Mouse (Mus musculus): ENCODE results near the gene Cirbp. TPM values are rescaled to one million over a fixed set of nuclear protein-coding genes. Genes with fewer than 3 reads are reported as not detected.

Cirbp gene
- total RNA-seq (2023): 10 to 100 TPM; 41.6 to 50.1 TPM

DNA sequence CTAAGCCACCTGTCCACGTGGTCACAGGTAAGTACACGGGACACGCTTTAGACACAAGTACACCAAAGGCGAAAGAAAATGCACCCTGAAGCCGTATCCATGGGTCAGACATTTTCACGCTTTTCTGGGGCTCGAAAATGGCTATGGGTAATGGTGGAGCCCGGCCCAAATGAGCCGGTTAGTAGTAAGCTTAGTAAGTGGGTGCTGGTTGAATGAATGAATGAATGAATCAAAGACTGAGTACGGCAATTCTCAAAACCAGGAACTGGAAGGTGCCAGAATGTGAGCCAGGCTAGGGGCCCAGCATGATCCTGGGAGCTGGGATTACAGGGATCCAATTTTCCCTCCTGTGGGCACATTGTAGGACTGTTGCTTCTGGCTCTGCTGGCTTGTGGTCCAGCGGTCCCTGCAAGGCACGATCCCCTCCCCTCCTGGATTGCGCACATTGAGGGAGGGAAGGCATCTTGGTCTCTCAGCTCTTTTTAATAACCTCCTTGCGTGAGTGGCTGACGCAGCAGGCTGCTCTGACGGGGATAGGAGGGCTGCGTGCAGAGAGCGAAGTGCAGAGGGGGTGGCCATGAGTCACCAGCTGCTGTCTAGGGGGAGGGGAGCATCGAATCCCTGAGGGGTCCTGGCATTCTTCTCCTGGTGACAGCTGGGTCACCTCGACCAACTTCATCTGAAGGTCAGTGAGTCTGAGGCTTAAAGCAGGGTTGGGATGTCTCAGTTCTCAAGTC, at the start of gene Cirbp:
TSS of gene Cirbp (plus strand) at position 594 of the 737 bp plus-strand sequence.

DNA sequence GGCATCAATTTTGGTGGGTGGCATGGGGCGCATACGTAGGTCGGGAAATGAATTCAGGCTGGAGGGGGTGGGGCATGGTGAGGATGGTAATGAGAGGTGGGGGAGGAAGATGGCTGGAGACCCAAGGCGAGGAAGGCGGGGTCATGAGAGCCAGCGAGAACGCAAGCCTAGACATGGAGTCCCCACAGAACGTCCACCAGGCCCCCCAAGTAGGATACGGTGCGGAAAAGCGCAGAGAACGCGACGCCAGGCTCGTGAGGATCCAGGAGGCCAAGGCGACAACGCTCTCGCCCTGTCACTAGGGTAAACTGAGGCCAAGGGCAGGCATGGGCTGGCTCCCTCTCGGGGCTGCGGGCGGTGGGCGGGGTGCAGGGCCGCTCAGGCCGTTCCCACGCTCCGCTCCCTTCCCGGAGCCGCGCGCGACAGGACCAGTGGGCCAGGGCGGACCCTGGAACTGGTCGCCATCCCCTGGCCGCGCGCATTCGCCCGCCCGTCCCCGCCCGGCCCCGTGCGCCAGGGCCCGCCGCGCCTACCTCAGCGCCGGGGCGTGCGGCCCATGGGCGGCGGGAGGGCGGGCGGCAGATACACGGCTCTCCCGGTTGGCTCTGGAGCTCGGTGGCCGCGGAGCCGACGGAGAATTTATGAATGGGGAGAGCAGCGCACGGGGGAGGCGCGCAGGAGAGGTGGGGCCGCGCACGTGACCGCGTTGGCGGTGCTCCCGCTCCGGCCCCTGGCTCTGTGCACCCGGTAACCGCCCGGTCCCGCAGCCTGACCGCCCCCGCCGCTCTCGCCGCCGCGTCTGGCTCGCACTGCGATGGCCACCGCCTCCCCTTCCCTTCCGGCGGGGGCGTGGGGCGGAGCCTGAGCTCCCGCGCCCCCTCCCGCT, 27.0 kb upstream of the Cirbp start, which contains the start of gene Atp5d:
TSS of gene Atp5d (plus strand) at position 80 of the 886 bp plus-strand sequence.

DNA sequence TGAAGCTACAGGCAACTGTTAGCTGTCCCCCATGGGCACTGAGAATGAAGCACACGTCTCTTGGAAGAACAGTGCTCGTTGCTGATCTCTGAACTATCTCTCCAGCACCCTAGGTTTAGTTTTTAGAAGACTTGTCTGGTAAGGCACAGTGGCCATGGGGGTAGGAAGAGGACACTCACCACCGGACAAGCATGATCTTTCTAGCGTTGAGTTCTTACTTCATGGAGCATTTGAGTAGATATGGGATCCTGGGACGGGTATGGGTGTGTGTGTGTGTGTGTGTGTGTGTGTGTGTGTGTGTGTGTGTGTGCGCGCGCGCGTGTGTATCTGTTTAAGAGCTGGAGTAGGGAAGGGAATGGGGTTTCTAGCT, 25.1 kb upstream of the Cirbp start, which contains the start of gene Cbarp:
TSS of gene Cbarp (minus strand) at position 170 of the 370 bp plus-strand sequence.

DNA sequence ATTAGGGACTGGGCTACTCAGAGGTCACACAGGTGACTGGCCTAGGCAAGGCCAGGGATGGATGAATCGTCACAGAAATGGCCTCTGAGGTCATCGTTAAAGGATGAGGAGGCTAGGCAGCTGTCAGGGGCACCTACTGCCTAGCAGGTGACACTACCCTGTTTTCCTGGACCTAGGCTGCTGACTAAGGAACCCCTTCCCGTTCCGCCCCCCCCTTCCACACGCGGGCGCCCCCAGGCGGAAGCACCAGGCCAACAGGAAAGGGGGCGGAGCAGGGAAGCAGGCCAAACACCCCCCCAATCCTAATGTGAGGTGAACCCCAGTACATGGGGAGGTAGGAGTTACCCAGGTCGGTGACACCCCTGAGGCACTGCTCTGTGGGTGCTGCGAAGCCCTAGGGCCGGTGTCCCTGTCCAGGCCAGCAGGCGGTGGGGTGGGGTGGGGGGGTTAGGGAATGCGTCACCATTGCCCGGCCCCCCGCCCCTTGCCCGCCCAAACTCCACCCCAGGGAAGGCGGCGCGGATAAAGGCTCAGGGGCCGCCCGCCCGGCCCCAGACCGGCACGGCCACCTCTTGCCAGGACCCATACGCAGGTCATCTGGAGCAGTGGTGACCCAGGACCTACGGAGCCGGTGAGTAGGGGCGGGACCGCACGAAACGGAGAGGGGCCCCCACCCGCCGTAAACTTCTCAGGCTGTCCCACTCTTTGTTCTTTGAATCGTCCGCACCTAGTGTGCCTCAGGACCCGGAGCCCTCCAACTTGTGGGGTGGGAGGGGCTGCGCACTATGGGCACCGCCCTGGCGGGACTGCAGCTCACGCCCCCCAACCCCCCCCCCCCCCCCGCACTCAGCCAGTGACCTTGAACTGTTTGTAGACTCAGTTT, 17.8 kb upstream of the Cirbp start, which contains the start of gene Midn:
TSS of gene Midn (plus strand) at position 554 of the 883 bp plus-strand sequence.

GRCm38 (mm10) chr10:80172527-80173292, 6.9 kb downstream of the Cirbp start, which contains the start of gene 1600002K03Rik:
TSS of gene 1600002K03Rik (plus strand) at chr10:80172944.

DNA sequence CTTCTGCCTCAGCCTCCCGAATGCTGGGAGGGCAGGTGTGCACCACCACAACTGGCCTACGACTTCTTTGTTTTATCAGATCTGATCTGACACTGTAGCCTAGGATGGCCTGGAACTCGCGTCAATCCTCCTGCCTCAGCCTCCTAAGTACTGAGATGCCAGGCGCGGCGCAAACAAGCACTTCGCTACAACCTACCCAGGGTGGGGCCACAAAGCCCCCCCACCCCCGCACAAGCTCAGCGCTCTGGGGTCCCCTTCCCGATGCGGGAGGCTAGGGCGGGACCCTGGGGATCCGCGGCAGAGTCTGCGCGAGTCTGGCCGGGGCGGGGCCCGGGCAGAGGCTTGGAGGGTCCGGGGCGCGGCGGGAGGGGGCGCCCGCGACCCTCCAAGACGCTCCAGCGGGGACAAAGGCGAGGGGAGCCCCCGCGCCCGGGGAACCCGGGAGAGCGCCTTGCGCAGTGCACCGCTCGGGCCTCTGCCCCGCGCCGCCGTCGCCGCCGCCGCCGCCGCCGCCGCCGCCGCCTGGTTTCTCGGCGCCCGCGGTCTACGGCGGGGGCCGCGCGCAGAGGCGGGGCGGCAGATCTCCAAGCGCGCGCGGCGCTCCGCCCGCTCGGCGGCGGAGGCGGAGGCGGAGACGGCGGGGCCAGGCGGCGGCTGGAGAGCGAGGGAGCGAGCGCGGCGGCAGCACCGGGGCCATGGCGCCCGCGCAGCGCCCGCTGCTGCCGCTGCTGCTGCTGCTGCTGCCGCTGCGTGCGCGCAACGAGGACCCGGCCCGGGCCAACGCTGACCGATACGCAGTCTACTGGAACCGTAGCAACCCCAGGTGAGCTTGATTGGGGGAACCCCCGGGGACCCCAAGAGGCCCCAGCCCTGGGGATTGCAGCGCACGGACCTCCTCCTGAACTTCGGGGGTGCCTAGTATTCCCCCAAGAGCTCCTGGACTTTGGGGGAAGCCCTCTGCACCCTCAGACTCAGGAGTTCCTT, 13.6 kb downstream of the Cirbp start, which contains the start of gene Efna2:
TSS of gene Efna2 (plus strand) at position 415 of the 984 bp plus-strand sequence.

Other genes starting within 250 kb of the Cirbp start
- 1 to 10 TPM; 5.0 to 5.4 TPM for gene Kiss1r, start 249.0 kb upstream of the Cirbp start, total RNA-seq (2023)
- 100 to 1,000 TPM; 488 to 566 TPM for gene R3hdm4, start 244.8 kb upstream of the Cirbp start, total RNA-seq (2023)
- gene Arid3a, start 238.9 kb upstream of the Cirbp start, total RNA-seq (2023): 100 to 1,000 TPM; 187 to 197 TPM
- 10 to 100 TPM in 1 of 2 experiments, 1 to 10 TPM in 1; 9.9 to 13.2 TPM for gene Wdr18, start 205.8 kb upstream of the Cirbp start, total RNA-seq (2023)
- under 1 TPM in 1 of 2 experiments, not detected in 1; 0.26 TPM for gene Grin3b, start 195.3 kb upstream of the Cirbp start, total RNA-seq (2023)
- 10 to 100 TPM; 68.0 to 69.4 TPM for gene Tmem259, start 181.7 kb upstream of the Cirbp start, total RNA-seq (2023)
- gene Cnn2, start 177.4 kb upstream of the Cirbp start, total RNA-seq (2023): 100 to 1,000 TPM; 543 to 593 TPM
- gene Abca7, start 169.5 kb upstream of the Cirbp start, total RNA-seq (2023): 100 to 1,000 TPM; 110 to 111 TPM
- gene Arhgap45, start 149.3 kb upstream of the Cirbp start, total RNA-seq (2023): 100 to 1,000 TPM; 428 to 464 TPM
- gene Polr2e, start 126.2 kb upstream of the Cirbp start, total RNA-seq (2023): 10 to 100 TPM; 34.8 to 48.1 TPM
- 100 to 1,000 TPM; 269 to 306 TPM for gene Gpx4, start 118.8 kb upstream of the Cirbp start, total RNA-seq (2023)
- 100 to 1,000 TPM; 141 to 163 TPM for gene Sbno2, start 60.4 kb upstream of the Cirbp start, total RNA-seq (2023)
- gene Stk11, start 50.2 kb upstream of the Cirbp start, total RNA-seq (2023): 100 to 1,000 TPM; 183 to 187 TPM
- gene Atp5d, start 27.4 kb upstream of the Cirbp start, total RNA-seq (2023): 100 to 1,000 TPM; 108 to 123 TPM
- 1 to 10 TPM; 1.2 to 1.4 TPM for gene Cbarp, start 25.1 kb upstream of the Cirbp start, total RNA-seq (2023)
- gene Midn, start 17.7 kb upstream of the Cirbp start, total RNA-seq (2023): 100 to 1,000 TPM; 221 to 226 TPM
- gene 1600002K03Rik, start 7.0 kb downstream of the Cirbp start, total RNA-seq (2023): 1 to 10 TPM; 5.1 to 7.1 TPM
- gene Efna2, start 13.5 kb downstream of the Cirbp start, total RNA-seq (2023): not detected
- gene Mum1, start 60.4 kb downstream of the Cirbp start, total RNA-seq (2023): 10 to 100 TPM; 27.7 to 35.4 TPM
- 10 to 100 TPM; 57.5 to 61.4 TPM for gene Ndufs7, start 83.1 kb downstream of the Cirbp start, total RNA-seq (2023)
- gene Gamt, start 95.0 kb downstream of the Cirbp start, total RNA-seq (2023): 1 to 10 TPM; 5.3 to 7.9 TPM
- 10 to 100 TPM; 92.4 to 98.1 TPM for gene Dazap1, start 95.5 kb downstream of the Cirbp start, total RNA-seq (2023)
- 100 to 1,000 TPM; 825 to 854 TPM for gene Rps15, start 126.5 kb downstream of the Cirbp start, total RNA-seq (2023)
- gene Apc2, start 130.0 kb downstream of the Cirbp start, total RNA-seq (2023): not detected
- 10 to 100 TPM; 27.3 to 33.6 TPM for gene 2310011J03Rik, start 154.6 kb downstream of the Cirbp start, total RNA-seq (2023)
- under 1 TPM in 1 of 2 experiments, not detected in 1; 0.60 TPM for gene Pcsk4, start 163.5 kb downstream of the Cirbp start, total RNA-seq (2023)
- gene Reep6, start 164.0 kb downstream of the Cirbp start, total RNA-seq (2023): 1 to 10 TPM; 1.0 to 1.7 TPM
- gene Adamtsl5, start 182.4 kb downstream of the Cirbp start, total RNA-seq (2023): under 1 TPM in 1 of 2 experiments, not detected in 1; 0.71 TPM
- not detected for gene Plk5, start 190.5 kb downstream of the Cirbp start, total RNA-seq (2023)
- gene Mex3d, start 221.7 kb downstream of the Cirbp start, total RNA-seq (2023): 1 to 10 TPM; 2.2 to 4.0 TPM
- 10 to 100 TPM; 51.7 to 52.3 TPM for gene Mbd3, start 233.6 kb downstream of the Cirbp start, total RNA-seq (2023)
- 10 to 100 TPM; 90.5 to 97.7 TPM for gene Uqcr11, start 240.8 kb downstream of the Cirbp start, total RNA-seq (2023)